Mouse (Mus musculus) brown adipose tissue, adult 24 weeks (tissue): ENCODE measurements around the gene Rtkn. TPM values are rescaled to one million over a fixed set of nuclear protein-coding genes. Genes with fewer than 3 reads are reported as not detected.
A peak's percentile ranks its signal among the peaks of the same experiment; 100 is the strongest.
"Not testable (repeated sequence)": the region's sequence is repeated elsewhere in the genome, so short reads cannot be mapped to it uniquely, and the experiment has no call there.

Source experiments
- H3K27ac ChIP-seq: fragments of 200-500 bp; replicated peaks from 2 replicates; pipeline ENCODE4 v1.5.1; 2012; ENCODE audit warnings: low read depth, mild to moderate bottlenecking, low read length
- H3K4me1 ChIP-seq: fragments of 200-500 bp; 2 replicates; pipeline ENCODE4 v1.6.1; 2012; ENCODE audit warnings: low read length, mixed read lengths; ENCODE audit not compliant: control insufficient read depth, insufficient read depth, insufficient read length
- H3K4me3 ChIP-seq: fragments of 200-500 bp; 2 replicates; pipeline ENCODE4 v1.5.1; 2012; ENCODE audit warnings: low read depth, mild to moderate bottlenecking, low read length, moderate library complexity; ENCODE audit not compliant: insufficient read depth
- polyA plus RNA-seq: library from polyadenylated mRNA; stranded (reverse); fragments of >200 nt; gene quantifications from 2 replicates; pipeline ENCODE4 v1.2.4, GENCODE M21; 2012; ENCODE audit not compliant: missing spikeins, insufficient read depth, insufficient read length

Rtkn gene
- polyA plus RNA-seq, 1 experiment: 4.5 TPM

GRCm38 (mm10) chr6:83141636-83142035, 6.4 kb downstream of the Rtkn start:
- Histone ChIP-seq H3K4me3 (peak overlapping the region; percentile 50; the same call in 1 of the 2 replicates), H3K27ac (peak overlapping the region; percentile 37; the same call in 1 of the 2 replicates), H3K4me1 (0 out of 2 replicates have a peak, but pooled peaks cover 5% of the 10 kb centered on the region)

DNA sequence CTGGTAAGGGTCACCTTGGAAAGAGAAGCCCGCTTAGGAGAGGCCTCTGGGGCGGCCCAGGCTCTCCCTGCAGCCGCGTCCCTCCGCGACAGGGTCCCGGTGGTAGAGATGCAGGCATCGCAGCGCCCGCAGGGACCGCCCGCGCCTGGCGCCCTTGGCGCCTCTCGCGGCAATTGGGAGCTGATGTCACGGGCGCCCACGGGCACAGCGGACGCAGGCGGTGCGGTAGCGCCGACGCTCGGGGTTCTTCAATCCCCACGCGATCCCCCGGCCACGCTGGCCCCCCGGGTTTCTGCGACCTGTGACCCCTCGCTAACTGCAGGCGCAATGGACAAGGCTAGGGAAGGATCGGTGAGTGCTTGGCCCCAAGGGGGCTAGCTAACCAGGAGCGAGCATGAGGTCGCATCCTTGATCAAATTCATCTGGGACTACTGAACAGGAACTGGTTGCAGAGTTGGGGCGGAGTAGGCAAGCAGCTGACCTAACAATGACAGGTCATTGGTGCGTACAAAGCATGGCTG, 7.0 kb downstream of the Rtkn start:
- peak overlapping the region; percentile 50 for H3K4me3 ChIP-seq
- H3K27ac ChIP-seq: no peak overlapping the region

GRCm38 (mm10) chr6:83142886-83143285, 7.6 kb downstream of the Rtkn start:
- Histone ChIP-seq H3K27ac (no peak overlapping the region), H3K4me3 (no peak overlapping the region)

More for the DNA sequence above, 7.0 kb downstream of the Rtkn start:
- H3K4me1 ChIP-seq: 0 out of 2 replicates have a peak, but pooled peaks cover 5% of the 10 kb centered on the region

GRCm38 (mm10) chr6:83145209-83145608, 9.9 kb downstream of the Rtkn start:
- no peak overlapping the region for H3K27ac ChIP-seq
- H3K4me1 ChIP-seq: 0 out of 2 replicates have a peak, but pooled peaks cover 2% of the 10 kb centered on the region
- no peak overlapping the region for H3K4me3 ChIP-seq

More at GRCm38 (mm10) chr6:83142886-83143285, 7.6 kb downstream of the Rtkn start:
- H3K4me1 ChIP-seq: 0 out of 2 replicates have a peak, but pooled peaks cover 3% of the 10 kb centered on the region

DNA sequence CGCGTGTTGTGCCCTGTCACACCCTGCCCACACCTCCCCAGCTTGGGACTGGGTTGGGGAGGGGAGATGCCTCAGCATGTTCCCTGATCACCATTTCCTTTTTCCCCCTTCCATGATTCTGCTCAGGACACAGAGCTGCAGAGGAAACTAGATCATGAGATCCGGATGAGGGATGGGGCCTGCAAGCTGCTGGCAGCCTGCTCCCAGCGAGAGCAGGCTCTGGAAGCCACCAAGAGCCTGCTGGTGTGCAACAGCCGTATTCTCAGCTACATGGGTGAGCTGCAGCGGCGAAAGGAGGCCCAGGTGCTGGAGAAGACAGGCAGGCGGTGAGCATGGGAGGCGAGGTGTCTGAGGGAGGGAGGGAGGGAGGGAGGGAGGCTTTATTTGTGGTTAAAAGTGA, 10.5 kb downstream of the Rtkn start:
- Histone ChIP-seq H3K4me1 (0 out of 2 replicates have a peak, but pooled peaks cover 2% of the 10 kb centered on the region), H3K27ac (no peak overlapping the region), H3K4me3 (no peak overlapping the region)

DNA sequence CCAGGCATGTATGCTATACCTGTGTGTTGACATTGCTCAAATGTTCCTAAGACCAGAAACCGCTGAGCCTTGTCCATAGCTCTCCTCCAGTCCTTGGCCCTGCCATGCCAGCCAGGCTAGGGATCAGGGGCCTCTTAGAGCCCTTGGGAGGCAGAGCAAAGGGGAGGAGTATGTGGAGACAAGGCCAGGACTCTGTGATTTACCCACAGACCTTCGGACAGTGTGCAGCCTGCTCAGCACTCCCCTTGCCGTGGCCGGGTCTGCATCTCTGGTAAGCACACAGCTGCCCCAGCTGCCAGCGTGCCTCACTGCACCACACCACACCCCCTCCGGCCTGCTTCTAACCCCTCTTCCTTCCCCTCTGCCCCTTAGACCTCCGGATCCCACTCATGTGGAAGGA, 12.0 kb downstream of the Rtkn start:
- Histone ChIP-seq H3K27ac (no peak overlapping the region), H3K4me3 (no peak overlapping the region)

DNA sequence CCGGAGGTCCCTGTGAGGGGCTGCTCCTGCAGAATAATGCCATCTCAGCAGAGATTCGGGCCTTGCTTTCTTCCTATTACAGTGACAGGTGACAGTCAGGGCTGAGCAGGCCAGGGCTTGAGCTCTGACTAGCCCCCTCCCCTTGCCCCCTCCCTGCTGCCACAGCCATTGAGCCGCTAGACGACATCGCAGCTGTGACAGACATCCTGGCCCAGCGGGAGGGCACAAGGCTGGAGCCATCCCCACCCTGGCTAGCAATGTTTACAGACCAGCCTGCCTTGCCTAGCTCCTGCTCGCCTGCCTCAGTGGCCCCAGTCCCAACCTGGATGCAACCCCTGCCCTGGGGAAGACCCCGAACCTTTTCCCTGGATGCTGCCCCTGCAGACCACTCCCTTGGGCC, 16.5 kb downstream of the Rtkn start:
- H3K4me1 ChIP-seq: no peaks in the 10 kb centered on the region

More for the DNA sequence above, 12.0 kb downstream of the Rtkn start:
- 0 out of 2 replicates have a peak, but pooled peaks cover 2% of the 10 kb centered on the region for H3K4me1 ChIP-seq

GRCm38 (mm10) chr6:83153038-83153437, 17.8 kb downstream of the Rtkn start:
- no peak overlapping the region for H3K4me3 ChIP-seq
- no peaks in the 10 kb centered on the region for H3K4me1 ChIP-seq
- H3K27ac ChIP-seq: no peak overlapping the region

More for the DNA sequence above, 16.5 kb downstream of the Rtkn start:
- Histone ChIP-seq H3K27ac (no peak overlapping the region), H3K4me3 (no peak overlapping the region)

DNA sequence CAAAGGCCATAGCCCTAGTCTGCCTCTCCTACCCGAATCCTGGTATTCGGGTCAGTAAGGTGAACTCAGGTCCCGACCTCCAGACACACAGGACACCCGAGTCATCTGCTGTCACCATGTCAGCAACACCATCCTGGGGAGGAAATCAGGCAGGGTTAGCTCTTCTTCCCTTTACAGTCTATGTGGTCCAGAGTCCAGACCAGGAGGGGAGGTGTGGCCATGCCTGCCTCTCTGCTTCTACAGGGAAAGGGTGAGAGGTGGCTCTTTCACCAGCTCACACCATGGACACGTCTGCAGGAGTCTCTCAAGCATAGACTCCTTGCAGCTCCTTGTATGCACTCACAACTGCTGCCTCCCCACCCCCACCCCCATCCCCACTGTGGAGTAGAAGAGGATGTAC, 18.2 kb downstream of the Rtkn start:
- no peak overlapping the region for H3K4me3 ChIP-seq
- H3K27ac ChIP-seq: no peak overlapping the region

GRCm38 (mm10) chr6:83155552-83156238, 20.4 kb downstream of the Rtkn start:
- H3K27ac ChIP-seq: no peak overlapping the region
- peak overlapping the region; percentile 83 for H3K4me3 ChIP-seq
- H3K4me1 ChIP-seq: no peaks in the 10 kb centered on the region

More for the DNA sequence above, 18.2 kb downstream of the Rtkn start:
- H3K4me1 ChIP-seq: no peaks in the 10 kb centered on the region

DNA sequence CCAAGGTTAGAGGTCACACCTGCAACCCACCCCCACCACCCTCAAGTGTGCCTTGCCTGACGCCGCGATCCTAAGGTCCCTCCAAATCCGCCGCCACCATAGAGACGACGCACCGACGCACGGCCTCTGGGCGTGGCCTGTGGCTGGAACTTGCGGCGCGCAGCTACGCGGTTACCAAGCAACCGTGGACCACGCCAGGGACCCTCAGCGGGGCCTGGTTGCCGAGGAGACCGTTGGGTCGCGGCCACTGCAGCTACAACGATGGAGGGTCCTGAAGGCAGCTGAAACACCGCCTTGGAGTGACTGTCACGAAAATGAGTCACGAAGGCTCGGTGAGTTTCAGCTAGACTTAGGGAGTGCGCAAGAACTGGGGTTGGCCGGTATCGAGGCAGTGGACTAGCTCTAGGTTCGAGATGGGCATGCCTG, 21.0 kb downstream of the Rtkn start, which contains the start of the genes Wdr54 and 1700003E16Rik:
Gene Wdr54 (minus strand): TSS at position 139 of the 426 bp plus-strand sequence.
Gene 1700003E16Rik (plus strand): TSS at position 146 of the 426 bp plus-strand sequence.
- Histone ChIP-seq H3K4me1 (no peaks in the 10 kb centered on the region), H3K27ac (no peak within 1 kb of the TSS), H3K4me3 (peak within 1 kb of the TSS; percentile 83)

DNA sequence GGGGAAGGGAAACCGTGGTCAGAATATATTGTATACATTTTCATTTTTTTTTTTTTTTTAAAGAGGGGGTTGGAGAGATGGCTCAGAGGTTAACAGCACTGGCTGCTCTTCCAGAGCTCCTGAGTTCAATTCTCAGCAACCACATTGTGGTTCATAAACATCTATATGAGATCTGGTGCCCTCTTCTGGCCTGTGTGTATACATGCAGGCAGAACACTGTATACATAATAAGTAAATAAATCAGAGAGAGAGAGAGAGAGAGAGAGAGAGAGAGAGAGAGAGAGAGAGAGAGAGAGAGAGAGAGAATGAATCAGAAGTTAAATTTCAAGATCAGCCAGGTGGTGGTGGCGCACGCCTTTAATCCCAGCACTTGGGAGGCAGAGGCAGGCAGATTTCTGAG, 24.2 kb downstream of the Rtkn start:
- not testable (repeated sequence) for H3K27ac ChIP-seq, H3K4me3 ChIP-seq, H3K4me1 ChIP-seq

DNA sequence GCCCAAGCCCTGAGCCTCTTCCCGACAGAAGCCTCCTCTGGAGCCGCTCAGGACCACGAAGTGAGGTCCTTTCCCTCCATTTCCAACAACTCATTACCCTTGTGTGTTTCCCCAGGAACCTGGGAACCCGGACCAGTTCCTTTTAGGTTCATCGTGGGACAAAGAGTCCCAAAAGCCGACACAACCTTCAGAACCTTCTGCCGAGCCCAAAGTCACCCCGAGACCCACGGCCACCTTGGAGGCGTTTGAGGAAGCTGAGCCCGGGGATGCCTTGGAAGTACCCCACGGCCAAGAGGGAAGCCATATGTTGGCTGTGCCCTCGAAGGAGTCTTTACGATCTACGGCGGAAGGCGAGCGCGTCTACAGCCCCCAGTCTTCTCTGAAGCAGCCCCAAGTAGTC, 26.2 kb downstream of the Rtkn start:
- Histone ChIP-seq H3K27ac (no peak overlapping the region), H3K4me1 (peaks cover 3% of the 10 kb centered on the region; the same call in 1 of the 2 replicates), H3K4me3 (peak overlapping the region; percentile 61; the same call in 1 of the 2 replicates)

DNA sequence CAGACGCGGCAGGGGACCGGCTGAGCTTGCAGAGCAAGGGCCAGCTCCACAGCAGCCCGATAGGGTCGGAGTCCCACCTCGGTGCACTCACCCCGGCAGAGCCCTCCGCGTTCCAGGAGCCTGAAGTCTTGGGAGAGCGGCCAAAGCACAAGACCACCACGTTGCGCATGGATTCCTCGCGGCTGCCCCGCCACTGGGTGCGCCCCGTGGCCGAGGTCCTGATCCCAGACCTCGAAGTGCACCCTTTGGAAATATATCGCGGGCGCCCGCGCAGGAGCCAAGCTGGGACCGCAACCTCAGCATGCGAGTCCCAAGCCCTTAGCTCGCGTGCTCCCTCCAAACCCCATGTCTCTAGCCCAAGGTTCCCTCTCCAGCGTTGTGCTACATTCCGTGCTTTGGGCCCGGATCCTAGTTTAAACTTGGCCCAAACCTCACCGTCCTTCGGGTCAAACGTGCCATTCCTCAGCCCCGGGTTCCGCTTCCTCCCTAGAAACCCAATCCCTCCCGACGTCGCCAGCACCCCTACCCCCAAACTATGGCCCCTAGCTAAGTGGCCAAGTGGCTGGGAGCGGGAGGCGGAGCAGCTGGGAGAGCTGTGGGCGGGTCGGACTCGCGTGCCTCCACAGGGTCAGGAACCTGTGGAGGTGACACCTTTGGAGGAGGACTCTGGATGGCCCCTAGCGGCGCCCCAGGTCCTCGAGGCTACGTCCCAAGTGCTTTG, 26.8 kb downstream of the Rtkn start:
- Histone ChIP-seq H3K4me3 (peak overlapping the region; percentile 61), H3K27ac (no peak overlapping the region), H3K4me1 (peaks cover 3% of the 10 kb centered on the region; the same call in 1 of the 2 replicates)

GRCm38 (mm10) chr6:83162701-83163100, 27.4 kb downstream of the Rtkn start:
- Histone ChIP-seq H3K4me3 (peak overlapping the region; percentile 61), H3K27ac (no peak overlapping the region)

More at GRCm38 (mm10) chr6:83162701-83163100, 27.4 kb downstream of the Rtkn start:
- H3K4me1 ChIP-seq: peaks cover 3% of the 10 kb centered on the region; the same call in 1 of the 2 replicates
